Mouse (Mus musculus) limb, embryonic 12.5 days (tissue): ENCODE measurements at regions not wholly inside any gene's neighbourhood (a gene's known extent, or its start where the extent isn't known, plus 50 kb on each side); places are given as distances from the start of the nearest gene placed in this dataset.
A peak's percentile ranks its signal among the peaks of the same experiment; 100 is the strongest.

ENCODE experiments used
- ATAC-seq: fragments of 200-750 bp; cut with Nextera tagmentation; 2 replicates; pipeline ENCODE4 v1.8.0; 2017; ENCODE audit warnings: low read depth, moderate TSS enrichment; ENCODE audit not compliant: insufficient number of reproducible peaks, insufficient read depth, low FRiP score, low TSS enrichment
- H3K27ac ChIP-seq: fragments of 300-500 bp; sonication (generic); 2 replicates; pipeline ENCODE4 v1.5.1; 2016; ENCODE audit warnings: mild to moderate bottlenecking, moderate library complexity
- H3K27me3 ChIP-seq: fragments of 300-500 bp; sonication (generic); 2 replicates; pipeline ENCODE4 v1.6.1; 2016; ENCODE audit warnings: mild to moderate bottlenecking, moderate library complexity
- H3K36me3 ChIP-seq: fragments of 300-500 bp; sonication (generic); 2 replicates; pipeline ENCODE4 v1.6.1; 2016; ENCODE audit warnings: mild to moderate bottlenecking, moderate library complexity
- H3K4me1 ChIP-seq: fragments of 300-500 bp; sonication (generic); replicated peaks from 2 replicates; pipeline ENCODE4 v1.6.1; 2016
- H3K4me2 ChIP-seq: fragments of 300-500 bp; sonication (generic); 2 replicates; pipeline ENCODE4 v1.6.1; 2016; ENCODE audit warnings: mild to moderate bottlenecking, moderate library complexity
- H3K4me3 ChIP-seq: fragments of 300-500 bp; sonication (generic); replicated peaks from 2 replicates; pipeline ENCODE4 v1.5.1; 2016; ENCODE audit warnings: mild to moderate bottlenecking
- H3K9ac ChIP-seq: fragments of 300-500 bp; sonication (generic); replicated peaks from 2 replicates; pipeline ENCODE4 v1.6.1; 2016; ENCODE audit warnings: mild to moderate bottlenecking, moderate library complexity
- H3K9me3 ChIP-seq: fragments of 300-500 bp; sonication (generic); 2 replicates; pipeline ENCODE4 v1.6.1; 2016; ENCODE audit warnings: mild to moderate bottlenecking, moderate library complexity
- WGBS: fragments of 180-500 bp; shearing (Covaris S2); methylation state at CpG from one replicate; pipeline ENCODE4 v1.1.7; 2016; 5-methylcytosine and 5-hydroxymethylcytosine counted together

- H3K27ac ChIP-seq = no peak overlapping the region
- H3K4me1 ChIP-seq = 0 out of 2 replicates have a peak, but pooled peaks cover 4% of the 10 kb centered on the region
- no peak overlapping the region for H3K9ac ChIP-seq
- H3K36me3 ChIP-seq = no peaks in the 10 kb centered on the region
- no peak for ATAC-seq
- WGBS = 40% methylated on average over 9 of the region's 9 CpGs
- H3K4me3 ChIP-seq = no peak overlapping the region
- no peaks in the 10 kb centered on the region for H3K27me3 ChIP-seq
- H3K9me3 ChIP-seq = no peaks in the 10 kb centered on the region
- H3K4me2 ChIP-seq = no peak overlapping the region
These were observed 81.3 kb upstream of the Btg1 start for GRCm38 (mm10) chr10:96535461-96535860.

DNA sequence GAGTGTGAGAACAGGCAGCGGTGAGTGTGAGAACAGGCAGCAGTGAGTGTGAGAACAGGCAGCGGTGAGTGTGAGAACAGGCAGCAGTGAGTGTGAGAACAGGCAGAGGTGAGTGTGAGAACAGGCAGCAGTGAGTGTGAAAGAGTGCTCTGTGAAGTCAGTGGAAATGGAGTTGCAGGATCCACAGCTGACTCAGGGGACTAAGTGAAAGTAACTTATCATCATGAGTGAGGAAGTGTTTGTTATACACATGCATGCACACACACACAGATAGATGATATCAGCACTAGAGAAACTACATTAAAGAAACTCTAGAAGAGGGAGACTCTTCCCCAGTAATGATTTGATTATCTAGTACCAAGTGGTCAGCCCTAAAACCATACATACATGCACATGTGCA lies 76.0 kb upstream of the Btg1 start:
- no peak overlapping the region for H3K27ac ChIP-seq
- H3K27me3 ChIP-seq = no peaks in the 10 kb centered on the region
- no peaks in the 10 kb centered on the region for H3K36me3 ChIP-seq
- 89% methylated on average over 2 of the region's 2 CpGs for WGBS
- H3K4me2 ChIP-seq = no peak overlapping the region
- H3K4me3 ChIP-seq = no peak overlapping the region
- no peak for ATAC-seq
- peaks cover 11% of the 10 kb centered on the region for H3K4me1 ChIP-seq
- H3K9ac ChIP-seq = no peak overlapping the region
- no peaks in the 10 kb centered on the region for H3K9me3 ChIP-seq

GRCm38 (mm10) chr10:96545312-96545711 lies 71.5 kb upstream of the Btg1 start:
- no peak overlapping the region for H3K9ac ChIP-seq
- H3K36me3 ChIP-seq = no peaks in the 10 kb centered on the region
- 0 out of 2 replicates have a peak, but pooled peaks cover 5% of the 10 kb centered on the region for H3K27me3 ChIP-seq
- peaks cover 19% of the 10 kb centered on the region for H3K4me1 ChIP-seq
- no peak overlapping the region for H3K4me2 ChIP-seq
- no peak overlapping the region for H3K4me3 ChIP-seq
- WGBS = 13% methylated on average over 6 of the region's 6 CpGs
- no peaks in the 10 kb centered on the region for H3K9me3 ChIP-seq
- ATAC-seq = peak; percentile 56; the same call in 1 of the 2 replicates
- 0 out of 2 replicates have a peak overlapping the region, but pooled peaks have one; percentile 53 for H3K27ac ChIP-seq

GRCm38 (mm10) chr10:96545761-96546388 lies 70.9 kb upstream of the Btg1 start:
- Histone ChIP-seq H3K27ac (no peak overlapping the region), H3K9me3 (no peaks in the 10 kb centered on the region), H3K4me1 (peaks cover 22% of the 10 kb centered on the region), H3K9ac (no peak overlapping the region), H3K4me3 (no peak overlapping the region), H3K27me3 (0 out of 2 replicates have a peak, but pooled peaks cover 5% of the 10 kb centered on the region), H3K36me3 (no peaks in the 10 kb centered on the region), H3K4me2 (no peak overlapping the region)
- ATAC-seq = no peak
- WGBS = 40% methylated on average over 2 of the region's 2 CpGs

DNA sequence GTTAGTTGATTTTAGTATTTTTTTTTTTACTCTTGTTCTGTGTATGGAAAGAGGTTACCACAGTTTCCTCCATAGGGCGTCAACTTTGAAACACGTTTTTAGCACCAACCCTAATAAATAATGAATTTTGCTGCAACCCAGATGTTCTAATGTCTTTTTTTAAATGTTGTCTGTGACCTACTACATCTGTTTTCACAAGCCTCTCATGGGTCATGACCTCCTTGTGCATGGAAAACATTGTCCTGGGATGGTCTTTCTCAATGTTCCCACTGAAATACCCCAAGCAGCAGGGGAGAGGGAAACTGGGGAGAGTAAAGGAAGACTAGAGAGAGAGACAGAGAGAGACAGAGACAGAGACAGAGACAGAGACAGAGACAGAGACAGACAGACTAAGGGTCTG lies 67.2 kb upstream of the Btg1 start:
- Histone ChIP-seq H3K4me3 (no peak overlapping the region), H3K9me3 (no peaks in the 10 kb centered on the region), H3K4me1 (peaks cover 20% of the 10 kb centered on the region), H3K27me3 (0 out of 2 replicates have a peak, but pooled peaks cover 5% of the 10 kb centered on the region), H3K36me3 (no peaks in the 10 kb centered on the region), H3K27ac (no peak overlapping the region), H3K9ac (no peak overlapping the region), H3K4me2 (no peak overlapping the region)
- 40% methylated on average over 2 of the region's 2 CpGs for WGBS
- no peak for ATAC-seq

DNA sequence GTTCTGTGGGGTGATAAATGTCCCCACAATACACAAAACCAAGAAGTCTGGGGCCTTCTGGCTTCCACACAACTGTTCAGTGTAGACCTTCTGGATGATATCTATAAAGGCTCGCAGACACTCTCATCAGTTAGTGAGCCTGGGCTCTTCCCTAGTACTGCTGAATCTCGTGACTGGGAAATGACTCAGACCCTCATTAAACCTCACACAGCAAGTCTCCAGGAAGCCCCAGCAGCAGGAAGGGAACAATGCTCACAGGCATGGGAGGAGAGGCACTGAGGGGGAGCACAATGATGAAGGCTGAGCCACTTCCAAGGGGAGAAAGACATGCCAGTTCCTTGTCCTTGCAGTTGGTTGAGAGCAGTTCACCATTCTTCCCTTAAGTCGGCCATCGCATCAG lies 66.5 kb upstream of the Btg1 start:
- H3K27ac ChIP-seq = no peak overlapping the region
- WGBS = 67% methylated on average over 4 of the region's 4 CpGs
- no peaks in the 10 kb centered on the region for H3K36me3 ChIP-seq
- H3K9me3 ChIP-seq = no peaks in the 10 kb centered on the region
- no peak for ATAC-seq
- 0 out of 2 replicates have a peak, but pooled peaks cover 5% of the 10 kb centered on the region for H3K27me3 ChIP-seq
- H3K4me2 ChIP-seq = no peak overlapping the region
- H3K9ac ChIP-seq = no peak overlapping the region
- H3K4me3 ChIP-seq = no peak overlapping the region
- peaks cover 16% of the 10 kb centered on the region for H3K4me1 ChIP-seq

DNA sequence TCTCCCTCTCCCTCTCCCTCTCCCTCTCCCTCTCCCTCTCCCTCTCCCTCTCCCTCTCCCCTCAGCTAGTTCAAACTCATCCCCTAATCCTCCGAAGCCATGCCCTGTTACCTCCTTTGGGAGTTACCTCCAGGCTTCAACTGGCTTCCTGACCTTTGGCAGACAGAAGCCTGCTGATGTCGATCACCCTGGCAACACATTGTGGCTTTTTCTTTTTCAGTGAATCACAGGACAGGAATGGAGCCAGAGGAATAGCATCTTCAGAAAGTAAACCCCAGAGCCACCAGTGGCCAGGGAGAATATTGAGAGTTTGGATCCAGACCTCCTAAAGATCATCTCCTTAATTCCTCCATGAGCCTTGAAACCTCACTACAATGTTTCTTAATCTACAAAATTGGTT lies 59.5 kb upstream of the Btg1 start:
- Histone ChIP-seq H3K27me3 (no peaks in the 10 kb centered on the region), H3K36me3 (no peaks in the 10 kb centered on the region), H3K9ac (no peak overlapping the region), H3K27ac (no peak overlapping the region), H3K9me3 (0 out of 2 replicates have a peak, but pooled peaks cover 6% of the 10 kb centered on the region), H3K4me3 (no peak overlapping the region), H3K4me2 (no peak overlapping the region), H3K4me1 (no peaks in the 10 kb centered on the region)
- 77% methylated on average over 2 of the region's 2 CpGs for WGBS
- ATAC-seq = no peak

- no peak for ATAC-seq
- no peak overlapping the region for H3K4me2 ChIP-seq
These were observed 51.5 kb upstream of the Btg1 start for GRCm38 (mm10) chr10:96565343-96565742.

More at GRCm38 (mm10) chr10:96565343-96565742, 51.5 kb upstream of the Btg1 start:
- Histone ChIP-seq H3K4me1 (no peaks in the 10 kb centered on the region), H3K9me3 (0 out of 2 replicates have a peak, but pooled peaks cover 6% of the 10 kb centered on the region), H3K27ac (no peak overlapping the region), H3K4me3 (no peak overlapping the region), H3K9ac (no peak overlapping the region), H3K27me3 (no peaks in the 10 kb centered on the region), H3K36me3 (no peaks in the 10 kb centered on the region)
